ENCODE assay signal across 9 mouse cellular contexts in genomic region chr6:129232005-129232841, GRCm38 (mm10). TPM values are rescaled to one million over a fixed set of nuclear protein-coding genes. Genes with fewer than 3 reads are reported as not detected.
DNase-seq lines count a peak whose midpoint lies in the region; ATAC-seq and TF ChIP-seq lines count a peak whose summit lies in the region.
"Had no signal": no experiment of that assay in that cellular context is flagged by ENCODE, and none has a peak within 500 bp of the region (broad histone marks: within the 10 kb centered on the region; RNA-seq: fewer than 3 reads in every experiment).

No protein-coding gene starts in this region.

- H3K27ac ChIP-seq in kidney, adult 2 months (ENCODE audit: insufficient read depth, low read depth, low read length): peak overlapping the region; percentile 93
- peak overlapping the region; percentile 32 for H3K27ac ChIP-seq in testis, adult 2 months (ENCODE audit: control insufficient read depth, insufficient read depth, low read depth, low read length)
- peak overlapping the region; percentile 45; the same call in 1 of the 2 replicates for H3K27ac ChIP-seq in intestine, embryonic 16.5 days (ENCODE audit: low read length)
- H3K27ac ChIP-seq in stomach, embryonic 16.5 days (ENCODE audit: low read length): peak overlapping the region; percentile 57

- no peak for DNase-seq in kidney, adult 2 months
- DNase-seq in kidney, adult 18-20 months: no peak
- no peak for DNase-seq in testis, postnatal 10 days (ENCODE audit: low spot score)
- no peak for DNase-seq in frontal cortex, postnatal 36 days (ENCODE audit: low spot score in 2 of 2)
- DNase-seq: cerebellum, postnatal 25 days had no signal

- no peaks in the 10 kb centered on the region for H3K27me3 ChIP-seq in kidney, adult 2 months (replicated peaks; ENCODE audit: control insufficient read depth, insufficient read depth, low read length)
- no peaks in the 10 kb centered on the region for H3K27me3 ChIP-seq in testis, adult 2 months (ENCODE audit: control insufficient read depth, insufficient read depth, low read length)
- H3K27me3 ChIP-seq in intestine, embryonic 16.5 days (replicated peaks; ENCODE audit: control insufficient read depth, insufficient read depth, low read length): no peaks in the 10 kb centered on the region
- no peaks in the 10 kb centered on the region for H3K27me3 ChIP-seq in stomach, embryonic 16.5 days (ENCODE audit: control insufficient read depth, insufficient read depth, low read length)

- H3K36me3 ChIP-seq in kidney, adult 2 months (ENCODE audit: control insufficient read depth, insufficient read depth, low read length): no peaks in the 10 kb centered on the region; the same call in 1 of the 2 replicates
- H3K36me3 ChIP-seq in testis, adult 2 months (ENCODE audit: control insufficient read depth, insufficient read depth, low read length): no peaks in the 10 kb centered on the region
- no peaks in the 10 kb centered on the region for H3K36me3 ChIP-seq in intestine, embryonic 16.5 days (ENCODE audit: control insufficient read depth, insufficient read depth, low read length)
- H3K36me3 ChIP-seq in stomach, embryonic 16.5 days (ENCODE audit: control insufficient read depth, insufficient read depth, low read length): no peaks in the 10 kb centered on the region

- H3K4me2 ChIP-seq in intestine, embryonic 16.5 days (ENCODE audit: low read depth, low read length): no peak overlapping the region
- no peak overlapping the region for H3K4me2 ChIP-seq in stomach, embryonic 16.5 days (ENCODE audit: low read depth, low read length)

- no peak for TF ChIP-seq CTCF in kidney, adult 2 months (conservative IDR thresholded peaks at IDR 0.05; ENCODE audit: insufficient read depth, insufficient read length, low read depth, low read length)
- no peak for TF ChIP-seq CTCF in testis, adult 2 months (IDR thresholded peaks at IDR 0.05; ENCODE audit: control insufficient read depth, insufficient read depth, insufficient replicate concordance, low read depth, low read length)

- H3K4me3 ChIP-seq in kidney, adult 2 months (ENCODE audit: insufficient read depth, low read depth, low read length): no peak overlapping the region
- no peak overlapping the region for H3K4me3 ChIP-seq in testis, adult 2 months (ENCODE audit: control insufficient read depth, low read depth, low read length)
- no peak overlapping the region for H3K4me3 ChIP-seq in intestine, embryonic 16.5 days (ENCODE audit: low read length)
- no peak overlapping the region for H3K4me3 ChIP-seq in stomach, embryonic 16.5 days (replicated peaks; ENCODE audit: low read length)

- TF ChIP-seq POLR2A in kidney, adult 2 months (IDR thresholded peaks at IDR 0.05; ENCODE audit: low read depth, low read length): no peak
- TF ChIP-seq POLR2A in testis, adult 2 months (IDR thresholded peaks at IDR 0.05; ENCODE audit: control insufficient read depth, low read depth, low read length): no peak

- H3K9ac ChIP-seq in intestine, embryonic 16.5 days (ENCODE audit: low read depth, low read length): no peak overlapping the region
- H3K9ac ChIP-seq in stomach, embryonic 16.5 days (ENCODE audit: low read length): no peak overlapping the region

- H3K4me1 ChIP-seq in kidney, adult 2 months (ENCODE audit: control insufficient read depth, insufficient read depth, low read length): peaks cover 52% of the 10 kb centered on the region
- H3K4me1 ChIP-seq in testis, adult 2 months (ENCODE audit: control insufficient read depth, insufficient read depth, low read length): peaks cover 2% of the 10 kb centered on the region; the same call in 1 of the 2 replicates
- H3K4me1 ChIP-seq in intestine, embryonic 16.5 days (ENCODE audit: control insufficient read depth, insufficient read depth, low read length): peaks cover 30% of the 10 kb centered on the region
- peaks cover 24% of the 10 kb centered on the region for H3K4me1 ChIP-seq in stomach, embryonic 16.5 days (ENCODE audit: control insufficient read depth, insufficient read depth, low read length)

- WGBS in kidney, adult 2 months: 60% methylated on average over 5 of the region's 5 CpGs
- WGBS in intestine, embryonic 16.5 days: 71% methylated on average over 5 of the region's 5 CpGs
- 65% methylated on average over 5 of the region's 5 CpGs for whole genome bisulfite sequencing in stomach, embryonic 16.5 days

- H3K9me3 ChIP-seq in intestine, embryonic 16.5 days (ENCODE audit: control insufficient read depth, low read length): no peaks in the 10 kb centered on the region
- H3K9me3 ChIP-seq in stomach, embryonic 16.5 days (replicated peaks; ENCODE audit: control insufficient read depth, low read length): no peaks in the 10 kb centered on the region

- no peak for ATAC-seq in intestine, embryonic 16.5 days
- no peak for ATAC-seq in stomach, embryonic 16.5 days (ENCODE audit: insufficient read depth, low FRiP score)
- no peak for ATAC-seq in activated CD4-positive, CD25-positive, alpha-beta regulatory T cell, adult 4 months

RNA-seq across cellular contexts. Expression of gene Cd69, which starts 43.0 kb away (rescaled TPM):
- polyA plus RNA-seq in kidney, adult 2 months (2012; rRNA removed): 0.11 and 0.78 TPM in 2 replicates
- 0.07 TPM in 1 of 2 replicates, not detected in the other for polyA plus RNA-seq in testis, adult 2 months (2012; rRNA removed)
- 0.24 and 0.37 TPM in 2 replicates for polyA plus RNA-seq in intestine, embryonic 16.5 days (2015; fragmentation: Nextera tagmentation; extraction: Ambion mirVana)
- polyA plus RNA-seq in stomach, embryonic 16.5 days (2015; fragmentation: Nextera tagmentation; extraction: Ambion mirVana): 0.20 and 0.48 TPM in 2 replicates
- polyA plus RNA-seq in activated CD4-positive, CD25-positive, alpha-beta regulatory T cell, adult 4 months (2017; shearing (Covaris generic)): 100 to 1,000 TPM; 233 to 245 TPM

RNA-seq across cellular contexts. Expression of gene Clec2d, which starts 51.8 kb away (rescaled TPM):
- polyA plus RNA-seq in kidney, adult 2 months (2012; rRNA removed): 42.9 and 67.0 TPM in 2 replicates
- polyA plus RNA-seq in testis, adult 2 months (2012; rRNA removed): 4.5 and 4.9 TPM in 2 replicates
- 1.0 and 1.2 TPM in 2 replicates for polyA plus RNA-seq in intestine, embryonic 16.5 days (2015; fragmentation: Nextera tagmentation; extraction: Ambion mirVana)
- 0.72 and 0.81 TPM in 2 replicates for polyA plus RNA-seq in stomach, embryonic 16.5 days (2015; fragmentation: Nextera tagmentation; extraction: Ambion mirVana)
- 10 to 100 TPM; 22.9 to 25.2 TPM for polyA plus RNA-seq in activated CD4-positive, CD25-positive, alpha-beta regulatory T cell, adult 4 months (2017; shearing (Covaris generic))

Comparison
In these comparisons a context has a peak if more than half of its experiments do, and no peak if none do; other contexts are left out.
1. H3K27ac ChIP-seq: peak in every context shown above with its lines; median percentile 93 in kidney, adult 2 months; 57 in stomach, embryonic 16.5 days; 45 in intestine, embryonic 16.5 days; 32 in testis, adult 2 months.
2. RNA of gene Cd69, which starts 43.0 kb away (polyA plus RNA-seq): 233 to 245 TPM in activated CD4-positive, CD25-positive, alpha-beta regulatory T cell, adult 4 months; 0.11 to 0.78 TPM in kidney, adult 2 months, 0.20 to 0.48 TPM in stomach, embryonic 16.5 days, 0.24 to 0.37 TPM in intestine, embryonic 16.5 days and 0.07 TPM in testis, adult 2 months; every median in the first group is over 100 times any median in the second.